In genomic region chr17:57358441-57358840, GRCm38 (mm10) we compare ENCODE assay signal across 13 mouse cellular contexts. TPM values are rescaled to one million over a fixed set of nuclear protein-coding genes. Genes with fewer than 3 reads are reported as not detected.
DNase-seq lines count a peak whose midpoint lies in the region; ATAC-seq and TF ChIP-seq lines count a peak whose summit lies in the region.
"Had no signal": no experiment of that assay in that cellular context is flagged by ENCODE, and none has a peak within 500 bp of the region (broad histone marks: within the 10 kb centered on the region; RNA-seq: fewer than 3 reads in every experiment).

Gene Adgre1, plus strand, starts transcription at chr17:57358691.

- H3K4me1 ChIP-seq in thymus, adult 2 months (replicated peaks; ENCODE audit: control insufficient read depth, insufficient read depth, low read length), result no peaks in the 10 kb centered on the region
- H3K4me1 ChIP-seq in liver, embryonic 15.5 days (replicated peaks), result no peaks in the 10 kb centered on the region
- no peaks in the 10 kb centered on the region for H3K4me1 ChIP-seq in stomach, postnatal 0 days (replicated peaks; ENCODE audit: control insufficient read depth, insufficient read depth)
- H3K4me1 ChIP-seq: forebrain, embryonic 12.5 days had no signal

- no peak for TF ChIP-seq CTCF in thymus, adult 2 months (IDR thresholded peaks at IDR 0.05; ENCODE audit: borderline replicate concordance, control insufficient read depth, extremely low read depth, insufficient read depth, low read length, poor library complexity)
- no peak for TF ChIP-seq CTCF in stomach, postnatal 0 days (IDR thresholded peaks at IDR 0.05; ENCODE audit: low read depth)

- no peaks in the 10 kb centered on the region for H3K9me3 ChIP-seq in liver, embryonic 15.5 days (replicated peaks)
- no peaks in the 10 kb centered on the region for H3K9me3 ChIP-seq in stomach, postnatal 0 days (ENCODE audit: control insufficient read depth, low read length)
- H3K9me3 ChIP-seq: forebrain, embryonic 12.5 days had no signal

- 4% methylated on average over 1 of the region's 1 CpGs for WGBS in thymus, adult 2 months
- WGBS in liver, embryonic 15.5 days (ENCODE audit: insufficient replicate concordance), result 20% methylated on average over 1 of the region's 1 CpGs
- 14% methylated on average over 1 of the region's 1 CpGs for WGBS in stomach, postnatal 0 days

- intact Hi-C loops in heart, postnatal 10 days (cut with DNase I), result no loop called here
- intact Hi-C loops in heart, postnatal 25 days (cut with DNase I), result no loop called here
- intact Hi-C loops in left cerebral cortex, postnatal 10 days (cut with DNase I), result no loop called here

- H3K27me3 ChIP-seq in thymus, adult 2 months (ENCODE audit: control insufficient read depth, insufficient read depth, low read length), result no peaks in the 10 kb centered on the region
- H3K27me3 ChIP-seq in liver, embryonic 15.5 days, result no peaks in the 10 kb centered on the region
- H3K27me3 ChIP-seq in stomach, postnatal 0 days (ENCODE audit: control insufficient read depth, insufficient read depth, low read length), result no peaks in the 10 kb centered on the region
- H3K27me3 ChIP-seq: forebrain, embryonic 12.5 days had no signal

- no peak for TF ChIP-seq POLR2A in thymus, adult 2 months (IDR thresholded peaks at IDR 0.05; ENCODE audit: control insufficient read depth, extremely low read depth, insufficient read depth, low read length, poor library complexity)

- no peak within 1 kb of the TSS for H3K4me2 ChIP-seq in liver, embryonic 15.5 days
- no peak within 1 kb of the TSS for H3K4me2 ChIP-seq in stomach, postnatal 0 days (replicated peaks; ENCODE audit: low read depth)
- H3K4me2 ChIP-seq: forebrain, embryonic 12.5 days had no signal

- H3K4me3 ChIP-seq in thymus, adult 2 months (ENCODE audit: control insufficient read depth, insufficient read depth, low read length), result no peak within 1 kb of the TSS
- H3K4me3 ChIP-seq in liver, embryonic 15.5 days (replicated peaks), result 0 out of 2 replicates have a peak within 1 kb of the TSS, but pooled peaks have one; percentile 5
- no peak within 1 kb of the TSS for H3K4me3 ChIP-seq in stomach, postnatal 0 days (ENCODE audit: low read depth, low read length)
- H3K4me3 ChIP-seq: forebrain, embryonic 12.5 days; left cerebral cortex, adult 2 months had no signal

- H3K27ac ChIP-seq in thymus, adult 2 months (ENCODE audit: control insufficient read depth, insufficient read depth, low read length), result no peak within 1 kb of the TSS
- H3K27ac ChIP-seq in liver, embryonic 15.5 days (replicated peaks), result no peak within 1 kb of the TSS
- H3K27ac ChIP-seq in stomach, postnatal 0 days (replicated peaks), result no peak within 1 kb of the TSS
- H3K27ac ChIP-seq: forebrain, embryonic 12.5 days; kidney, postnatal 0 days; left cerebral cortex, adult 2 months had no signal

- TF ChIP-seq EP300 in stomach, postnatal 0 days (optimal IDR thresholded peaks at IDR 0.05), result no peak

- DNase-seq in heart, postnatal 10 days, result peak; percentile 10 to 21
- no peak for DNase-seq in heart, postnatal 25 days (ENCODE audit: low spot score)
- no peak for DNase-seq in thymus, adult 2 months
- DNase-seq in thymus, postnatal 10 days (ENCODE audit: low spot score in 2 of 2), result no peak
- DNase-seq in left cerebral cortex, postnatal 10 days (ENCODE audit: extremely low spot score in 1 of 2, low spot score in 2 of 2), result no peak
- DNase-seq in stomach, postnatal 0 days (ENCODE audit: low spot score), result no peak
- DNase-seq: cerebellum, adult 11 months; gastrocnemius, postnatal 25 days had no signal

- no peak within 1 kb of the TSS for H3K9ac ChIP-seq in liver, embryonic 15.5 days
- no peak within 1 kb of the TSS for H3K9ac ChIP-seq in stomach, postnatal 0 days (ENCODE audit: low read length)
- H3K9ac ChIP-seq: forebrain, embryonic 12.5 days had no signal

- H3K36me3 ChIP-seq in thymus, adult 2 months (ENCODE audit: control insufficient read depth, insufficient read depth, low read length), result no peaks in the 10 kb centered on the region
- no peaks in the 10 kb centered on the region for H3K36me3 ChIP-seq in liver, embryonic 15.5 days (replicated peaks)
- H3K36me3 ChIP-seq in stomach, postnatal 0 days (ENCODE audit: control insufficient read depth, insufficient read depth, low read length), result no peaks in the 10 kb centered on the region
- H3K36me3 ChIP-seq: forebrain, embryonic 12.5 days had no signal

- no peak for ATAC-seq in liver, embryonic 15.5 days (ENCODE audit: insufficient read depth)
- ATAC-seq in stomach, postnatal 0 days (ENCODE audit: low FRiP score, low TSS enrichment), result no peak
- no peak for ATAC-seq in erythroid progenitor cell, adult 5-6 weeks (replicated peaks; ENCODE audit: low FRiP score, poor library complexity, severe bottlenecking)

RNA-seq across cellular contexts. Expression of gene Adgre1, which starts in this region (rescaled TPM):
- total RNA-seq in heart, postnatal 10 days (2021), result 1 to 10 TPM; 5.2 to 6.5 TPM
- total RNA-seq in heart, postnatal 25 days (2021), result 10 to 100 TPM in 1 of 2 experiments, 1 to 10 TPM in 1; 8.7 to 10.1 TPM
- polyA plus RNA-seq in thymus, adult 2 months (2012; rRNA removed), result 20.5 and 20.8 TPM in 2 replicates
- polyA plus RNA-seq in liver, embryonic 15.5 days (2015; fragmentation: Nextera tagmentation; extraction: Ambion mirVana), result 25.1 and 25.8 TPM in 2 replicates
- total RNA-seq in left cerebral cortex, postnatal 10 days (2021), result 10 to 100 TPM in 1 of 2 experiments, 1 to 10 TPM in 1; 5.8 to 10.4 TPM
- 4.6 and 4.8 TPM in 2 replicates for polyA plus RNA-seq in stomach, postnatal 0 days (2015; fragmentation: Nextera tagmentation; extraction: Ambion mirVana)
- 7.1 and 17.3 TPM in 2 replicates for total RNA-seq in erythroid progenitor cell, adult 5-6 weeks (2015; ENCODE audit: low replicate concordance)
- total RNA-seq in erythroid progenitor cell, adult 5-6 weeks (2017; ENCODE audit: low replicate concordance), result 13.1 and 25.4 TPM in 2 replicates

Comparison
In these comparisons a context has a peak if more than half of its experiments do, and no peak if none do; other contexts are left out.
1. DNase-seq: peak in heart, postnatal 10 days (2 of 2); none in heart, postnatal 25 days (single experiment), thymus, adult 2 months (single experiment), thymus, postnatal 10 days (0 of 2), left cerebral cortex, postnatal 10 days (0 of 2) and stomach, postnatal 0 days (single experiment).